Mouse (Mus musculus): ENCODE measurements at regions not wholly inside any gene's neighbourhood (a gene's known extent, or its start where the extent isn't known, plus 50 kb on each side); places are given as distances from the start of the nearest gene placed in this dataset.

DNA sequence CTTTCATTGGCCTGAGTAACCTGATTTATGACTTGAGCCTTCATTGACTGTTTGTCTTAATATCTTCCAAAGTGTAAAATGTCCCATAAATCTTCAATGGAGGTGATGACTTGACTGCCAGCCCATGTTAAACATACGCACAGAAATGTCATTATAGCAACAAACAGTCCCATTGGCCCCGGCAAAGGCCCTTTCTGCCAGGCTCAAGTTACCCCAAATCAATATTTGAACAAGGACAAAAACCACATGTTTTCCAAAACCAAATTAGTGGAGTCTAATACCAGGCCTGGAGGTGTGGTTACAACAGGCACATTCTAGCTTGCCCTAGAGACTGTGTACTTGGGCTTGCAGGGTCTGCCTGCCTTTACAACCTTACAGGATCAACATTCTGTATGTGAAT lies 68.2 kb upstream of the Fggy start:
- no peak for DNase-seq (ENCODE audit: low spot score)

DNA sequence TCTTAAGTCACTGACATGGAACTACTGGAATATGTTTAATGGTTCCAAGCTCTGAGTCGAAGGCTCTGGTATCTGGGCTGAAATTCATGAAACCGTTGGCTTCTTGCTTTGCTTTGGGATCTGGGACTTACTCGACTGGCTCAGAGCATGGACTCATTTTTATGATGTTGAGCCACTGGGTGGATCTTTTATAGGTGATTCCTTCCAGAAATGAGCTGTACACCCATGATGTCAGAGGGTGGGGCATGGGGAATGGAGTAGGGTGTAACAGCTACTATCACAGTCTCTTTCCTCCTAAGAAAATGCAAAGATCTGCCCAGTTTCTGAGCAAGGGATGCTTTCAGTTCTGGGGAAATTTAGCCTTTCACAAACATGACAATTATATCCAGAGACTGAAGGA lies 57.0 kb upstream of the Fggy start:
- no peak for DNase-seq (ENCODE audit: low spot score)

DNA sequence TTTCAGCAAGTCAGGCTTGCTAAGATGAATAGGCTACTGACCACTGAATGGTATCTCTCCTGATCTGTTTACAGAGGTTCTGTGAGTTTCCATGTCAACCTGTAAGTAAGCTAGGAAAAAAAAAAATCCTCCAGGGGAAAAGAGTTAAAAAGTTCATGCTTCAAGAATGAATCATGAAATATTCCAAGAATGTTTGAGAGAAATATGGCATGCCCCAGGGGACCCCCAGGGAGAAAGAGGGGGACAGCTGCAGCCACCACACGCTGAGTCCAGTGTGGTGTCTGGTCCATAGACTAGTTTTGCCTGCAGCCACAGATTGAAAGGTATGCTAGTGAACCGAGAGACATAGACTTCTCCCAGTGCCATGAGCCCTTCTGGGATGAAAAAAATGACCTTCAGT lies 56.1 kb upstream of the Fggy start:
- no peak for DNase-seq (ENCODE audit: low spot score)

DNA sequence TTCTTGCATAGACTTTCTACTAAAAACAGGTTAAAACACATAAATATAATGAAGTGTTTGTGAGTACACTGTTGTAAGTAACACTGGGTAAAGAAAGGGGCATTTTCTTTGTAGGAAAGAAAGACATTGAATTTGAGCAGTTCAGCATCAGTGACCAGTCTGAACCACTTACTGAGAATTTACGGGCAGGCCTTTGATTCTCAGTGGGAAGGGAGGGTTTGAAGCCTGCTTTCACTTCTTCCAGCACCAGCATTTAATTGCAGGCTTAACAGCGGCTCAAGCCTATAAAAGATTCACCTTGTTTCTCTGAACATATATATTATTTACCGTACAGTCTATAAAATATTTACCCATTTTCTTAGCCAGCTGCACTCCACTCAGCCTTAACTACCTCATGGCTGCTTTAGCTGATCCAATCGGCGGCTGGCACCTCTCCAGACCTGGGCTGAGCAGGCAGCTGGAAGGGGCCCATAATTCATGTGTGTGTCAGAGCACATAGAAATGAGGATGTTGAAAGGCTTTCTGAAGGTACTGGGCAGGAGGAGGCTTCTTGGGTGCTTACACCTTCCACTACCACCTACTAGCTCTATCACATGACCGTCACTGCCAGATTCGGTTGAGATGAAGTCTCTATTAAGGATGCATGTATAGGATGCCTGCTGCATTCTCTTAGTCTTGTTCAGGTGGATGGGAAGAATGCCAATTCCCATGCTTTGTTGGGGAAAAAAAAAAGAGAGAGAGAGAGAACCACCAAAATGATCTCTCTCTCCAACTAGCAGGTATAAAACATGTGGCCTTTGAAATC lies 50.0 kb upstream of the Fggy start:
- DNase-seq (ENCODE audit: low spot score): no peak

Measured in spleen, adult 12 weeks (tissue).